Mouse (Mus musculus) heart, adult 2 months (tissue): ENCODE data around the gene Plekha5. TPM values are rescaled to one million over a fixed set of nuclear protein-coding genes. Genes with fewer than 3 reads are reported as not detected.

Source experiments
- DNase-seq, 2 experiments: peaks; one replicate each; pipeline ENCODE4 v3.0.0; 2021
- H3K27ac ChIP-seq: fragments of 200-600 bp; 2 replicates; pipeline ENCODE4 v1.8.1; 2022
- H3K27me3 ChIP-seq: fragments of 200-500 bp; 2 replicates; pipeline ENCODE4 v1.6.1; 2012; ENCODE audit warnings: mild to moderate bottlenecking, low read length, inconsistent platforms, mixed read lengths; ENCODE audit not compliant: control insufficient read depth, insufficient read depth
- H3K36me3 ChIP-seq: fragments of 200-500 bp; 2 replicates; pipeline ENCODE4 v1.6.1; 2012; ENCODE audit warnings: low read length, inconsistent platforms; ENCODE audit not compliant: control insufficient read depth, insufficient read depth
- H3K4me1 ChIP-seq: fragments of 200-500 bp; 2 replicates; pipeline ENCODE4 v1.6.1; 2011; ENCODE audit warnings: low read length; ENCODE audit not compliant: control insufficient read depth, insufficient read depth
- H3K4me3 ChIP-seq: fragments of 200-600 bp; 2 replicates; pipeline ENCODE4 v1.8.1; 2022
- H3K79me2 ChIP-seq: fragments of 200-500 bp; replicated peaks from 2 replicates; pipeline ENCODE4 v1.6.1; 2012; ENCODE audit warnings: mild to moderate bottlenecking, inconsistent platforms, low read length, moderate library complexity, mixed read lengths; ENCODE audit not compliant: control insufficient read depth, insufficient read depth
- H3K9ac ChIP-seq: fragments of 200-500 bp; 2 replicates; pipeline ENCODE4 v1.6.1; 2012; ENCODE audit warnings: low read depth, mild to moderate bottlenecking, control low read depth, inconsistent platforms, low read length, mixed read lengths
- CTCF ChIP-seq: fragments of 200-600 bp; IDR thresholded peaks from 2 replicates; pipeline ENCODE4 v1.8.1; 2022; ENCODE audit warnings: antibody characterized with exemption, mild to moderate bottlenecking, moderate library complexity
- EP300 ChIP-seq: fragments of 200-500 bp; IDR thresholded peaks from 2 replicates; pipeline ENCODE4 v1.6.1; 2011; ENCODE audit warnings: low read depth, low read length, control low read depth; ENCODE audit not compliant: insufficient read depth
- POLR2A ChIP-seq: fragments of 200-500 bp; IDR thresholded peaks from 2 replicates; pipeline ENCODE4 v1.6.1; 2011; ENCODE audit warnings: mild to moderate bottlenecking, low read depth, low read length, control low read depth; ENCODE audit not compliant: insufficient read depth
- WGBS: fragments of 180-500 bp; shearing (Covaris S2); methylation state at CpG from one replicate; pipeline ENCODE4 v1.1.7; 2018; 5-methylcytosine and 5-hydroxymethylcytosine counted together
- intact Hi-C: fragments of 180-260 bp; cut with DNase I; formaldehyde crosslinking; loops from one replicate; pipeline ENCODE4 v1.15.1; 2025
- polyA plus RNA-seq: library from polyadenylated mRNA; depleted of rRNA; stranded (reverse); fragments of >200 nt; gene quantifications from 2 replicates; pipeline ENCODE4 v1.2.3, GENCODE M21; 2012
- total RNA-seq, 2 experiments: library from RNA; stranded (reverse); gene quantifications; 2 replicates each; pipeline ENCODE4 v1.2.3; 2021

Gene Plekha5
- total and polyA plus RNA-seq, 3 experiments: 19.6 to 26.0 (median 24.9) TPM

- Histone ChIP-seq H3K36me3 (0 out of 2 replicates have a peak, but pooled peaks cover 2% of the 10 kb centered on the region), H3K4me3 (no peak overlapping the region), H3K27ac (no peak overlapping the region; the same call in 1 of the 2 replicates), H3K9ac (no peak overlapping the region), H3K27me3 (no peaks in the 10 kb centered on the region), H3K4me1 (peaks cover 11% of the 10 kb centered on the region), H3K79me2 (no peaks in the 10 kb centered on the region)
- intact Hi-C loops: loop anchor here (5.0 kb wide), 1 partner anchor 35 kb away; no protein-coding TSS in a partner anchor
- 16% methylated on average over 7 of the region's 7 CpGs for WGBS
- peak; percentile 84 to 85 for DNase-seq
- TF ChIP-seq EP300 (no peak), CTCF (no peak), POLR2A (no peak)
These were observed 58.0 kb downstream of the Plekha5 start for GRCm38 (mm10) chr6:140481701-140482460.

GRCm38 (mm10) chr6:140484170-140484569, 60.3 kb downstream of the Plekha5 start:
- DNase-seq: peak; percentile 54 to 71
- 42% methylated on average over 9 of the region's 9 CpGs for WGBS
- Histone ChIP-seq H3K27me3 (no peaks in the 10 kb centered on the region), H3K4me1 (peaks cover 11% of the 10 kb centered on the region), H3K9ac (no peak overlapping the region), H3K36me3 (0 out of 2 replicates have a peak, but pooled peaks cover 2% of the 10 kb centered on the region), H3K27ac (peak overlapping the region; percentile 71), H3K79me2 (no peaks in the 10 kb centered on the region), H3K4me3 (no peak overlapping the region)
- TF ChIP-seq CTCF (no peak), POLR2A (no peak), EP300 (0 out of 2 replicates have a peak, but pooled peaks have one; percentile 9)
- intact Hi-C loops: loop anchor here (5.0 kb wide), 1 partner anchor 33 kb away; no protein-coding TSS in a partner anchor

- DNase-seq: no peak
- intact Hi-C loops: no loop called here
- H3K9ac ChIP-seq: no peak overlapping the region
- H3K27ac ChIP-seq: no peak overlapping the region; the same call in 1 of the 2 replicates
- H3K4me3 ChIP-seq: no peak overlapping the region
- no peaks in the 10 kb centered on the region for H3K79me2 ChIP-seq
- no peaks in the 10 kb centered on the region for H3K27me3 ChIP-seq
- no peak for TF ChIP-seq POLR2A
- TF ChIP-seq EP300: no peak
- TF ChIP-seq CTCF: no peak
- H3K4me1 ChIP-seq: peaks cover 11% of the 10 kb centered on the region
- 80% methylated on average over 6 of the region's 6 CpGs for WGBS
- 0 out of 2 replicates have a peak, but pooled peaks cover 2% of the 10 kb centered on the region for H3K36me3 ChIP-seq
These were observed 61.8 kb downstream of the Plekha5 start for GRCm38 (mm10) chr6:140485636-140486035.

- no peak overlapping the region for H3K4me3 ChIP-seq
- DNase-seq: no peak
- H3K4me1 ChIP-seq: peaks cover 13% of the 10 kb centered on the region
- 0 out of 2 replicates have a peak, but pooled peaks cover 2% of the 10 kb centered on the region for H3K36me3 ChIP-seq
- H3K27ac ChIP-seq: no peak overlapping the region; the same call in 1 of the 2 replicates
- TF ChIP-seq POLR2A: no peak
- no peak for TF ChIP-seq CTCF
- no peak for TF ChIP-seq EP300
- H3K79me2 ChIP-seq: no peaks in the 10 kb centered on the region
- no peak overlapping the region for H3K9ac ChIP-seq
- H3K27me3 ChIP-seq: no peaks in the 10 kb centered on the region
- WGBS: 85% methylated on average over 5 of the region's 5 CpGs
- intact Hi-C loops: no loop called here
These were observed 62.8 kb downstream of the Plekha5 start for GRCm38 (mm10) chr6:140486685-140487084.

- WGBS: 81% methylated on average over 6 of the region's 6 CpGs
- H3K27ac ChIP-seq: no peak overlapping the region; the same call in 1 of the 2 replicates
- DNase-seq: no peak
- peaks cover 15% of the 10 kb centered on the region for H3K4me1 ChIP-seq
- H3K27me3 ChIP-seq: no peaks in the 10 kb centered on the region
- no peak for TF ChIP-seq POLR2A
- TF ChIP-seq EP300: no peak
- no peak for TF ChIP-seq CTCF
- intact Hi-C loops: no loop called here
- no peak overlapping the region for H3K4me3 ChIP-seq
- H3K9ac ChIP-seq: no peak overlapping the region
- H3K36me3 ChIP-seq: 0 out of 2 replicates have a peak, but pooled peaks cover 2% of the 10 kb centered on the region
- no peaks in the 10 kb centered on the region for H3K79me2 ChIP-seq
These were observed 63.6 kb downstream of the Plekha5 start for GRCm38 (mm10) chr6:140487489-140487888.

GRCm38 (mm10) chr6:140488673-140489072, 64.8 kb downstream of the Plekha5 start:
- Histone ChIP-seq H3K79me2 (no peaks in the 10 kb centered on the region), H3K27me3 (no peaks in the 10 kb centered on the region), H3K36me3 (0 out of 2 replicates have a peak, but pooled peaks cover 2% of the 10 kb centered on the region), H3K27ac (no peak overlapping the region), H3K9ac (no peak overlapping the region), H3K4me3 (no peak overlapping the region), H3K4me1 (peaks cover 14% of the 10 kb centered on the region)
- WGBS: 81% methylated on average over 3 of the region's 3 CpGs
- intact Hi-C loops: no loop called here
- no peak for TF ChIP-seq CTCF
- no peak for TF ChIP-seq EP300
- no peak for TF ChIP-seq POLR2A
- DNase-seq: no peak
